Mouse (Mus musculus) thymus, adult 2 months (tissue): ENCODE data around the gene Acer2. TPM values are rescaled to one million over a fixed set of nuclear protein-coding genes. Genes with fewer than 3 reads are reported as not detected.

ENCODE experiments used
- DNase-seq: peaks from one replicate; pipeline ENCODE4 v3.0.0; 2021
- H3K27ac ChIP-seq: fragments of 200-500 bp; 2 replicates; pipeline ENCODE4 v1.5.1; 2012; ENCODE audit warnings: low read length, control low read depth; ENCODE audit not compliant: control insufficient read depth, insufficient read depth
- H3K27me3 ChIP-seq: fragments of 200-500 bp; 2 replicates; pipeline ENCODE4 v1.6.1; 2012; ENCODE audit warnings: mild to moderate bottlenecking, low read length, moderate library complexity, mixed read lengths; ENCODE audit not compliant: control insufficient read depth, insufficient read depth
- H3K36me3 ChIP-seq: fragments of 200-500 bp; 2 replicates; pipeline ENCODE4 v1.6.1; 2012; ENCODE audit warnings: mild to moderate bottlenecking, low read length, moderate library complexity; ENCODE audit not compliant: control insufficient read depth, insufficient read depth
- H3K4me1 ChIP-seq: fragments of 200-500 bp; replicated peaks from 2 replicates; pipeline ENCODE4 v1.6.1; 2012; ENCODE audit warnings: low read length; ENCODE audit not compliant: control insufficient read depth, insufficient read depth
- H3K4me3 ChIP-seq: fragments of 200-500 bp; 2 replicates; pipeline ENCODE4 v1.5.1; 2012; ENCODE audit warnings: mild to moderate bottlenecking, low read length, control low read depth, moderate library complexity; ENCODE audit not compliant: control insufficient read depth, insufficient read depth
- CTCF ChIP-seq: fragments of 200-500 bp; IDR thresholded peaks from 2 replicates; pipeline ENCODE4 v1.5.1; 2012; ENCODE audit warnings: mild to moderate bottlenecking, control low read depth, low read length, moderate library complexity, borderline replicate concordance; ENCODE audit not compliant: control insufficient read depth, poor library complexity, insufficient read depth; ENCODE audit errors: extremely low read depth
- POLR2A ChIP-seq: fragments of 200-500 bp; IDR thresholded peaks from 2 replicates; pipeline ENCODE4 v1.6.1; 2012; ENCODE audit warnings: mild to moderate bottlenecking, low read length, control low read depth, moderate library complexity; ENCODE audit not compliant: control insufficient read depth, poor library complexity, insufficient read depth; ENCODE audit errors: extremely low read depth
- WGBS: fragments of 180-500 bp; shearing (Covaris S2); methylation state at CpG from one replicate; pipeline ENCODE4 v1.1.7; 2018; 5-methylcytosine and 5-hydroxymethylcytosine counted together
- polyA plus RNA-seq: library from polyadenylated mRNA; depleted of rRNA; stranded (reverse); fragments of >200 nt; gene quantifications from 2 replicates; pipeline ENCODE4 v1.2.3, GENCODE M21; 2012

Gene Acer2
- polyA plus RNA-seq, 1 experiment = 6.2 TPM

- H3K4me3 ChIP-seq = no peak overlapping the region
- no peaks in the 10 kb centered on the region for H3K4me1 ChIP-seq
- peak; percentile 72 for DNase-seq
- no peaks in the 10 kb centered on the region; the same call in 1 of the 2 replicates for H3K27me3 ChIP-seq
- H3K27ac ChIP-seq = no peak overlapping the region
- no peaks in the 10 kb centered on the region for H3K36me3 ChIP-seq
- no peak for TF ChIP-seq CTCF
- no peak for TF ChIP-seq POLR2A
- WGBS = 16% methylated on average over 9 of the region's 9 CpGs
These were observed 50.7 kb downstream of the Acer2 start for GRCm38 (mm10) chr4:86924804-86925458.

DNA sequence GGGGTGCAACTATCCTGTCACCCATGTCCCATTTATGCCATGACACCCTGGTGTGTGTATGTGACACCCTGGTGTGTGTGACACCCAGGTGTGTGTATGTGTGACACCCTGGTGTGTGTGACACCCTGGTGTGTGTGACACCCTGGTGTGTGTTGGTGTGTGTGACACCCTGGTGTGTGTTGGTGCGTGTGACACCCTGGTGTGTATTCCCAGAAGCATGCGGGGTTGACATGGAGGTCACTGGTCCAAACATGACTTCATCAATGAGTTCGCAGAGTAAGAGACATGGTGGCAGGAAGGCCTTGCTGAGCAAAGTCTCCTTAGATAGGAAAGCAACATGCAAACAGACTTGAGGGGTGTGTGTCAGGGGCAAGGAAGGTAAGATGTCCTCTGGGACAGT lies 52.8 kb downstream of the Acer2 start:
- 89% methylated on average over 3 of the region's 3 CpGs for WGBS

GRCm38 (mm10) chr4:86930101-86930635 lies 56.0 kb downstream of the Acer2 start:
- Histone ChIP-seq H3K27me3 (no peaks in the 10 kb centered on the region; the same call in 1 of the 2 replicates), H3K27ac (no peak overlapping the region), H3K4me3 (no peak overlapping the region), H3K36me3 (no peaks in the 10 kb centered on the region), H3K4me1 (no peaks in the 10 kb centered on the region)
- TF ChIP-seq POLR2A (no peak), CTCF (no peak)
- WGBS = 91% methylated on average over 7 of the region's 7 CpGs
- no peak for DNase-seq

More for the DNA sequence above, 52.8 kb downstream of the Acer2 start:
- TF ChIP-seq CTCF (no peak), POLR2A (no peak)
- Histone ChIP-seq H3K36me3 (no peaks in the 10 kb centered on the region), H3K4me3 (no peak overlapping the region), H3K4me1 (no peaks in the 10 kb centered on the region), H3K27me3 (no peaks in the 10 kb centered on the region; the same call in 1 of the 2 replicates), H3K27ac (no peak overlapping the region)
- no peak for DNase-seq

DNA sequence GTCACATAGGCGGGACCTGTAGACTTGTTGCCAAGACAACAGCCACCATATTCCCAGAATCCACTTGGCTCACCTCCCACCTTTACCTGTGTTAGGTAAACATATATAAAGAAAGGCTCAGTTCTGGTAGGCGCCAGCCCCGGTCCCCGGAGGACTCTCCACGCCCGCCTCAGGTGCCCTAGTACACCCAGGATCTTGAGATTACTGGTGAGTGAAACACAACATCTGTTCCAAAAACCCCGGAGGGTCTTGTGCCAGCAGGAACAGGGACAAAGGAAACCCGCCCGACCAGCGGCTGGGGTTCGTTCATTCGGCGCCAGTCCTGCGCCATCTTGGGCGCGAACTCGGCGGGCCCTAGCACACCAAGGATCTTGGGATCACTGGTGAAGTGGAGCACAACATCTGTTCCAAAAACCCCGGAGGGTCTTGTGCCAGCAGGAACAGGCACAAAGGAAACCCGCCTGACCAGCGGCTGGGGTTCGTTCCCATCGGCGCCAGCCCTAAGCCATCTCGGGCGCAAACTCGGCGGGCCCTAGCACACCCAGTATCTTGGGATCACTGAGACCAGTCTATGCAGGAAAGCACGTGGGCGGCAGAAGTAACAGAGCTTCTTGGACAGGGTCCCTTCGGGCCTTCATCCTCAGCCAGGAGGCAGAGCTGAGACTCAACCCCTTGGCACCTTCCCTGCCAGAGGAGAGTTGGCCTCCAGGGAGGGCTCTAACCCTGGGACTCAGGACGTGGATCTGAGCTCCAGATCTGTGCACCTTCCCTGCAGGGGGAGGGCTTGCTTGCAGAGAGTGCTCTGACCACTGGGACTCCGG lies 56.6 kb downstream of the Acer2 start:
- no peak for DNase-seq
- TF ChIP-seq POLR2A (no peak), CTCF (no peak)
- H3K4me3 ChIP-seq = no peak overlapping the region
- no peaks in the 10 kb centered on the region for H3K4me1 ChIP-seq
- WGBS = 32% methylated on average over 33 of the region's 33 CpGs
- no peaks in the 10 kb centered on the region for H3K36me3 ChIP-seq
- H3K27ac ChIP-seq = no peak overlapping the region
- no peaks in the 10 kb centered on the region; the same call in 1 of the 2 replicates for H3K27me3 ChIP-seq

DNA sequence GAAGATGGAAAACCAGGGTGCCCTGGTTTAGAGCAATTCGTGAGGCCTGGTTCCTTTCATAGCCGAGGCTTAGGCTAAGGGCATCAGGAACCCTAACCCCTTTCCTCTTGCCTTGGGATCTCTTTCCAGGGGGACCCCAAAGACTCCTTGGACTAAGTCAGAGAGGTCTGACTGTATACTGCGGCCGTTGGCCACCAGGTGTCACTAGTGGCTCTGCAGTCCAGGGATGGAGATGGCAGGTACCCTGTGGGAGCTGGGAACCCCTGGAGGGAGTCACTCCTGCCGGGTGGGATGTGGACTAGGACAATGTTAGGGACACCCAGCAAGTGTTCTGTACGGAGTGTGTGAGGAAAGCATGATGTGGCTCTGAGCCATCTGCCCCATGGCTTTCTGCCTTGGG lies 58.8 kb downstream of the Acer2 start:
- Histone ChIP-seq H3K36me3 (no peaks in the 10 kb centered on the region), H3K27me3 (no peaks in the 10 kb centered on the region), H3K27ac (no peak overlapping the region; the same call in 1 of the 2 replicates), H3K4me3 (no peak overlapping the region), H3K4me1 (no peaks in the 10 kb centered on the region)
- peak; percentile 14 for DNase-seq
- TF ChIP-seq POLR2A (no peak), CTCF (peak; percentile 56; the same call in 1 of the 2 replicates)
- WGBS = 84% methylated on average over 6 of the region's 6 CpGs

- Histone ChIP-seq H3K4me3 (no peak overlapping the region), H3K27ac (no peak overlapping the region), H3K27me3 (no peaks in the 10 kb centered on the region), H3K36me3 (no peaks in the 10 kb centered on the region), H3K4me1 (no peaks in the 10 kb centered on the region)
- 98% methylated on average over 9 of the region's 9 CpGs for WGBS
- TF ChIP-seq POLR2A (no peak), CTCF (no peak)
- no peak for DNase-seq
These were observed 62.0 kb downstream of the Acer2 start for GRCm38 (mm10) chr4:86936217-86936616.

- Histone ChIP-seq H3K27me3 (no peaks in the 10 kb centered on the region), H3K4me1 (no peaks in the 10 kb centered on the region), H3K36me3 (no peaks in the 10 kb centered on the region), H3K27ac (no peak overlapping the region), H3K4me3 (no peak overlapping the region)
- no peak for DNase-seq
- WGBS = 80% methylated on average over 3 of the region's 3 CpGs
- TF ChIP-seq POLR2A (no peak), CTCF (no peak)
These were observed 62.5 kb downstream of the Acer2 start for GRCm38 (mm10) chr4:86936706-86937105.
